Mouse (Mus musculus) MEL (cell line): ENCODE data around the gene Rbfox3. TPM values are rescaled to one million over a fixed set of nuclear protein-coding genes. Genes with fewer than 3 reads are reported as not detected.

Source experiments
- DNase-seq: peaks from one replicate; pipeline ENCODE4 v3.0.0; 2011; ENCODE audit warnings: low read depth, low spot score
- H3K27ac ChIP-seq: 2 replicates; pipeline ENCODE4 v1.5.1; 2012; ENCODE audit warnings: low read depth, mild to moderate bottlenecking, control low read depth, low read length, moderate library complexity; ENCODE audit not compliant: control insufficient read depth
- H3K27me3 ChIP-seq, 2 experiments: fragments of 150-350 bp in 1 of 2; sonication (generic) in 1 of 2; 2 replicates each; pipeline ENCODE4 v1.6.1; 2012; ENCODE audit warnings: low read length in 2 of 2, mild to moderate bottlenecking in 2 of 2, improper control_type of control experiment in 1 of 2, moderate library complexity in 1 of 2; ENCODE audit not compliant: insufficient read depth in 2 of 2, control insufficient read depth in 1 of 2
- H3K36me3 ChIP-seq, 2 experiments: 2 replicates each; pipeline ENCODE4 v1.6.1; 2012 to 2014; ENCODE audit warnings: low read length in 2 of 2, improper control_type of control experiment in 1 of 2, inconsistent platforms in 1 of 2, mild to moderate bottlenecking in 1 of 2; ENCODE audit not compliant: insufficient read depth in 2 of 2, control insufficient read depth in 1 of 2
- H3K4me1 ChIP-seq, 2 experiments: fragments of 150-350 bp in 1 of 2; sonication (generic) in 1 of 2; 2 replicates each; pipeline ENCODE4 v1.6.1; 2012; ENCODE audit warnings: low read length in 2 of 2, improper control_type of control experiment in 1 of 2, mild to moderate bottlenecking in 1 of 2; ENCODE audit not compliant: insufficient read depth in 2 of 2, control insufficient read depth in 1 of 2
- H3K4me3 ChIP-seq, 2 experiments: fragments of 150-350 bp in 1 of 2; sonication (generic) in 1 of 2; 2 replicates each; pipeline ENCODE4 v1.5.1; 2012; ENCODE audit warnings: low read depth in 2 of 2, low read length in 2 of 2, mild to moderate bottlenecking in 2 of 2, moderate library complexity in 2 of 2, control low read depth in 1 of 2, improper control_type of control experiment in 1 of 2; ENCODE audit not compliant: control insufficient read depth in 1 of 2, insufficient read depth in 1 of 2
- H3K79me2 ChIP-seq: 2 replicates; pipeline ENCODE4 v1.6.1; 2012; ENCODE audit warnings: mild to moderate bottlenecking, low read length, moderate library complexity; ENCODE audit not compliant: control insufficient read depth, poor library complexity, insufficient read depth
- H3K9ac ChIP-seq: 2 replicates; pipeline ENCODE4 v1.6.1; 2012; ENCODE audit warnings: low read depth, mild to moderate bottlenecking, control low read depth, low read length, moderate library complexity; ENCODE audit not compliant: control insufficient read depth, poor library complexity, severe bottlenecking
- H3K9me3 ChIP-seq: fragments of 150-350 bp; sonication (generic); replicated peaks from 2 replicates; pipeline ENCODE4 v1.6.1; 2012; ENCODE audit warnings: mild to moderate bottlenecking, low read length, improper control_type of control experiment, moderate library complexity; ENCODE audit not compliant: insufficient read depth
- CTCF ChIP-seq, 3 experiments: IDR thresholded peaks in 2 of 3; conservative IDR thresholded peaks in 1 of 3; 2 replicates each; pipeline ENCODE4 v1.5.1; 2011 to 2012; ENCODE audit warnings: low read length in 3 of 3, low read depth in 2 of 3, mild to moderate bottlenecking in 2 of 3, improper control_type of control experiment in 1 of 3, inconsistent platforms in 1 of 3, mixed read lengths in 1 of 3, moderate library complexity in 1 of 3; ENCODE audit not compliant: control insufficient read depth in 1 of 3, insufficient read depth in 1 of 3, poor library complexity in 1 of 3, severe bottlenecking in 1 of 3
- E2F4 ChIP-seq: IDR thresholded peaks from 2 replicates; pipeline ENCODE4 v1.6.1; 2011; ENCODE audit warnings: low read depth, low read length, improper control_type of control experiment, borderline replicate concordance
- ETS1 ChIP-seq: IDR thresholded peaks from 2 replicates; pipeline ENCODE4 v1.6.1; 2012; ENCODE audit warnings: low read depth, mild to moderate bottlenecking, inconsistent platforms, low read length, improper control_type of control experiment, moderate library complexity
- GABPA ChIP-seq: IDR thresholded peaks from 2 replicates; pipeline ENCODE4 v1.6.1; 2012; ENCODE audit warnings: low read depth, mild to moderate bottlenecking, inconsistent platforms, low read length, improper control_type of control experiment, moderate library complexity
- JUND ChIP-seq: IDR thresholded peaks from 2 replicates; pipeline ENCODE4 v1.6.1; 2011; ENCODE audit warnings: low read depth, mild to moderate bottlenecking, improper control_type of control experiment, low read length
- MAX ChIP-seq: IDR thresholded peaks from 2 replicates; pipeline ENCODE4 v1.6.1; 2011; ENCODE audit warnings: low read length, improper control_type of control experiment
- MAZ ChIP-seq: IDR thresholded peaks from 2 replicates; pipeline ENCODE4 v1.6.1; 2012; ENCODE audit warnings: low read depth, mild to moderate bottlenecking, inconsistent platforms, low read length, improper control_type of control experiment
- MEF2A ChIP-seq: IDR thresholded peaks from 2 replicates; pipeline ENCODE4 v1.6.1; 2014; ENCODE audit warnings: low read depth, mild to moderate bottlenecking, inconsistent platforms, low read length, improper control_type of control experiment; ENCODE audit not compliant: poor library complexity, insufficient replicate concordance, severe bottlenecking; ENCODE audit errors: extremely low read depth
- MYB ChIP-seq: IDR thresholded peaks from 2 replicates; pipeline ENCODE4 v1.6.1; 2011; ENCODE audit warnings: mild to moderate bottlenecking, low read depth, low read length, improper control_type of control experiment
- TAL1 ChIP-seq: IDR thresholded peaks from 2 replicates; pipeline ENCODE4 v1.6.1; 2012; ENCODE audit warnings: mild to moderate bottlenecking, inconsistent platforms, low read length, moderate library complexity, mixed read lengths
- TCF12 ChIP-seq: IDR thresholded peaks from 2 replicates; pipeline ENCODE4 v1.6.1; 2014; ENCODE audit warnings: low read depth, mild to moderate bottlenecking, inconsistent platforms, low read length, improper control_type of control experiment, moderate library complexity
- polyA plus RNA-seq, 2 experiments: library from polyadenylated mRNA; stranded (reverse) in 1 of 2; unstranded in 1 of 2; fragments of >175 nt in 1 of 2; fragments of >200 nt in 1 of 2; gene quantifications; 2 replicates each; pipeline versions ENCODE4 v1.2.1 to v1.2.4; 2012; ENCODE audit warnings: low replicate concordance in 2 of 2, low read depth in 1 of 2; ENCODE audit not compliant: insufficient read length in 2 of 2, insufficient read depth in 1 of 2, missing spikeins in 1 of 2
- total RNA-seq: library from RNA; depleted of rRNA; stranded (reverse); fragments of 300-350 nt; gene quantifications from 2 replicates; pipeline ENCODE4 v1.2.3, GENCODE M21; 2012

Gene Rbfox3
- total and polyA plus RNA-seq, 3 experiments = not detected

- H3K27ac ChIP-seq = no peak overlapping the region
- no peak for TF ChIP-seq MEF2A
- TF ChIP-seq MAZ = no peak
- TF ChIP-seq TAL1 = no peak
- TF ChIP-seq JUND = no peak
- TF ChIP-seq TCF12 = no peak
- no peak for TF ChIP-seq CTCF (IDR thresholded peaks at IDR 0.05 in 2 of 3, conservative IDR thresholded peaks at IDR 0.05 in 1 of 3; ENCODE audit: control insufficient read depth in 1 of 3, insufficient read depth in 1 of 3, low read depth in 2 of 3, low read length in 3 of 3, poor library complexity in 1 of 3, severe bottlenecking in 1 of 3)
- no peaks in the 10 kb centered on the region for H3K27me3 ChIP-seq
- no peak overlapping the region for H3K9ac ChIP-seq
- no peaks in the 10 kb centered on the region for H3K9me3 ChIP-seq
- H3K79me2 ChIP-seq = no peaks in the 10 kb centered on the region
- no peaks in the 10 kb centered on the region for H3K36me3 ChIP-seq
- H3K4me3 ChIP-seq = no peak overlapping the region
- DNase-seq = no peak
- H3K4me1 ChIP-seq = no peaks in the 10 kb centered on the region
Observed at GRCm38 (mm10) chr11:118676364-118676763, 235.0 kb downstream of the Rbfox3 start.

GRCm38 (mm10) chr11:118671958-118672357, 239.4 kb downstream of the Rbfox3 start:
- no peaks in the 10 kb centered on the region for H3K27me3 ChIP-seq
- no peak overlapping the region for H3K27ac ChIP-seq
- H3K9ac ChIP-seq = no peak overlapping the region

GRCm38 (mm10) chr11:118671216-118671615, 240.2 kb downstream of the Rbfox3 start:
- Histone ChIP-seq H3K4me1 (no peaks in the 10 kb centered on the region), H3K36me3 (no peaks in the 10 kb centered on the region), H3K27ac (no peak overlapping the region), H3K9ac (no peak overlapping the region), H3K9me3 (no peaks in the 10 kb centered on the region), H3K4me3 (no peak overlapping the region), H3K27me3 (no peaks in the 10 kb centered on the region), H3K79me2 (no peaks in the 10 kb centered on the region)
- DNase-seq = no peak
- TF ChIP-seq MAX (no peak), MYB (no peak), MAZ (no peak), MEF2A (no peak)

More at GRCm38 (mm10) chr11:118671958-118672357, 239.4 kb downstream of the Rbfox3 start:
- Histone ChIP-seq H3K79me2 (no peaks in the 10 kb centered on the region), H3K4me1 (no peaks in the 10 kb centered on the region), H3K9me3 (no peaks in the 10 kb centered on the region), H3K4me3 (no peak overlapping the region), H3K36me3 (no peaks in the 10 kb centered on the region)
- no peak for DNase-seq
- TF ChIP-seq TAL1 = no peak
- TF ChIP-seq GABPA = no peak

GRCm38 (mm10) chr11:118669820-118670219, 241.6 kb downstream of the Rbfox3 start:
- H3K9me3 ChIP-seq = no peaks in the 10 kb centered on the region
- no peak overlapping the region for H3K4me3 ChIP-seq
- no peak for DNase-seq
- H3K4me1 ChIP-seq = no peaks in the 10 kb centered on the region
- H3K27me3 ChIP-seq = no peaks in the 10 kb centered on the region
- H3K36me3 ChIP-seq = no peaks in the 10 kb centered on the region
- TF ChIP-seq E2F4 (no peak), ETS1 (no peak)
- H3K9ac ChIP-seq = no peak overlapping the region
- H3K79me2 ChIP-seq = no peaks in the 10 kb centered on the region
- no peak overlapping the region for H3K27ac ChIP-seq
